Mouse (Mus musculus) urinary bladder, postnatal 10 days (tissue): ENCODE results near the gene Teddm1b.
A peak's percentile ranks its signal among the peaks of the same experiment; 100 is the strongest.

Source experiments
- DNase-seq: peaks from one replicate; pipeline ENCODE4 v3.0.0; 2022; ENCODE audit warnings: low spot score

Gene Teddm1b

GRCm38 (mm10) chr1:153903006-153903405, 28.9 kb downstream of the Teddm1b start:
- DNase-seq, result no peak

- DNase-seq, result no peak
Observed at GRCm38 (mm10) chr1:153904236-153904635, 30.1 kb downstream of the Teddm1b start.

GRCm38 (mm10) chr1:153905884-153906283, 31.7 kb downstream of the Teddm1b start:
- DNase-seq, result no peak

- DNase-seq, result no peak
Observed at GRCm38 (mm10) chr1:153908208-153908607, 34.1 kb downstream of the Teddm1b start.

GRCm38 (mm10) chr1:153908741-153909140, 34.6 kb downstream of the Teddm1b start:
- no peak for DNase-seq

GRCm38 (mm10) chr1:153909213-153909962, 35.2 kb downstream of the Teddm1b start:
- peak; percentile 31 for DNase-seq

GRCm38 (mm10) chr1:153909963-153910291, 35.8 kb downstream of the Teddm1b start:
- no peak for DNase-seq

GRCm38 (mm10) chr1:153910423-153910822, 36.3 kb downstream of the Teddm1b start:
- no peak for DNase-seq

- DNase-seq, result no peak
Observed at GRCm38 (mm10) chr1:153911276-153911795, 37.2 kb downstream of the Teddm1b start.

- DNase-seq, result no peak
Observed at GRCm38 (mm10) chr1:153913869-153914268, 39.7 kb downstream of the Teddm1b start.

- DNase-seq, result no peak
Observed at GRCm38 (mm10) chr1:153918521-153919206, 44.5 kb downstream of the Teddm1b start.

- DNase-seq, result no peak
Observed at GRCm38 (mm10) chr1:153921642-153922041, 47.5 kb downstream of the Teddm1b start.

GRCm38 (mm10) chr1:153922571-153923021, 48.5 kb downstream of the Teddm1b start:
- no peak for DNase-seq

GRCm38 (mm10) chr1:153924395-153925385, 50.5 kb downstream of the Teddm1b start:
- DNase-seq, result no peak
